Mouse (Mus musculus) lung, postnatal 25 days (tissue): Measurements from ENCODE around the gene Zfp513.
"Not testable (repeated sequence)": the region's sequence is repeated elsewhere in the genome, so short reads cannot be mapped to it uniquely, and the experiment has no call there.

Source experiments
- DNase-seq: peaks from one replicate; pipeline ENCODE4 v3.0.0; 2022; ENCODE audit warnings: low spot score

The Zfp513 gene

GRCm38 (mm10) chr5:31201742-31202590, at the start of gene Zfp513:
Gene Zfp513, minus strand, starts transcription at chr5:31202303.
- DNase-seq, result peak; percentile 99

GRCm38 (mm10) chr5:31251541-31252101, 49.5 kb upstream of the Zfp513 start, which contains the start of gene Krtcap3:
Gene Krtcap3, plus strand, starts transcription at chr5:31251691.
- peak; percentile 69 for DNase-seq

GRCm38 (mm10) chr5:31250716-31251115, 48.6 kb upstream of the Zfp513 start:
- DNase-seq, result no peak

- no peak for DNase-seq
Measured at GRCm38 (mm10) chr5:31242191-31242590, 40.1 kb upstream of the Zfp513 start.

GRCm38 (mm10) chr5:31241522-31242034, 39.5 kb upstream of the Zfp513 start:
- DNase-seq, result no peak

- DNase-seq, result peak; percentile 97
Measured at GRCm38 (mm10) chr5:31240637-31241521, 38.8 kb upstream of the Zfp513 start, which contains the start of the genes Nrbp1 and Gm9970. Gene Nrbp1, plus strand, starts transcription at chr5:31240864. Gene Gm9970, minus strand, starts transcription at chr5:31241232.

GRCm38 (mm10) chr5:31226641-31227040, 24.5 kb upstream of the Zfp513 start:
- no peak for DNase-seq

GRCm38 (mm10) chr5:31222696-31223095, 20.6 kb upstream of the Zfp513 start:
- DNase-seq, result no peak

- DNase-seq, result no peak
Measured at GRCm38 (mm10) chr5:31221304-31221945, 19.3 kb upstream of the Zfp513 start.

- DNase-seq, result peak; percentile 97
Measured at GRCm38 (mm10) chr5:31220448-31221303, 18.6 kb upstream of the Zfp513 start, which contains the start of gene Ppm1g. Gene Ppm1g, minus strand, starts transcription at chr5:31220687.

- peak; percentile 29 for DNase-seq
Measured at GRCm38 (mm10) chr5:31219911-31220447, 17.9 kb upstream of the Zfp513 start.

- DNase-seq, result no peak
Measured at GRCm38 (mm10) chr5:31219474-31219873, 17.4 kb upstream of the Zfp513 start.

- no peak for DNase-seq
Measured at GRCm38 (mm10) chr5:31219070-31219469, 17.0 kb upstream of the Zfp513 start.

- no peak for DNase-seq
Measured at GRCm38 (mm10) chr5:31218294-31218693, 16.2 kb upstream of the Zfp513 start.

GRCm38 (mm10) chr5:31216554-31216953, 14.5 kb upstream of the Zfp513 start:
- DNase-seq, result not testable (repeated sequence)

GRCm38 (mm10) chr5:31204421-31204820, 2.3 kb upstream of the Zfp513 start:
- DNase-seq, result no peak

- no peak for DNase-seq
Measured at GRCm38 (mm10) chr5:31203866-31204265, 1.8 kb upstream of the Zfp513 start.

- DNase-seq, result no peak
Measured at GRCm38 (mm10) chr5:31202933-31203332, 830 bp upstream of the Zfp513 start.

GRCm38 (mm10) chr5:31201042-31201741, 911 bp downstream of the Zfp513 start:
- no peak for DNase-seq
